Mouse (Mus musculus): ENCODE measurements around the gene Bicc1.

DNA sequence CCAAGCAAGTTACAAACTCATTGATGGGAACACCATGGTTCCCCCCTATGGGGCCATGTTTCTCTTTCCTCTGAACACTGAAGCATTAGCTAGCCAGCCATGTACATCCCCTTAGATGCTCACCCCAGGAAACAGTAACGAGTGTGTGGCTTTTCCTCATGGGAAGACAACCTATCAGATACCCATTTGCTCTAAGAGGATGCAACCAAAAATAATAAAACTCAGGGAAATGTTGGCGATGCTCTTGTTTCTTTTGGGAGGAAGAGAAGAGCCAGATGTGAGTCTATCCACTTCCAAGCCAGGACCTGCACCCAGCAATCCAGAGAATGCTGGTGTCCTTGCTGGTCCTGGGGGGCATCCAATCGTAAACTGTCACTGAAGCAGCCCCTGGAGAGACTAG, 136.0 kb downstream of the Bicc1 start:
- TF ChIP-seq CTCF (IDR thresholded peaks at IDR 0.05; ENCODE audit: control insufficient read depth, insufficient read depth, insufficient replicate concordance, low read depth, low read length) (no peak), POLR2A (IDR thresholded peaks at IDR 0.05; ENCODE audit: control insufficient read depth, low read depth, low read length) (no peak)
